Mouse (Mus musculus): ENCODE measurements around the gene Cst3. TPM values are rescaled to one million over a fixed set of nuclear protein-coding genes. Genes with fewer than 3 reads are reported as not detected.

The Cst3 gene
- 344 and 387 TPM in 2 replicates for polyA plus RNA-seq (2015; fragmentation: Nextera tagmentation; extraction: Ambion mirVana)

DNA sequence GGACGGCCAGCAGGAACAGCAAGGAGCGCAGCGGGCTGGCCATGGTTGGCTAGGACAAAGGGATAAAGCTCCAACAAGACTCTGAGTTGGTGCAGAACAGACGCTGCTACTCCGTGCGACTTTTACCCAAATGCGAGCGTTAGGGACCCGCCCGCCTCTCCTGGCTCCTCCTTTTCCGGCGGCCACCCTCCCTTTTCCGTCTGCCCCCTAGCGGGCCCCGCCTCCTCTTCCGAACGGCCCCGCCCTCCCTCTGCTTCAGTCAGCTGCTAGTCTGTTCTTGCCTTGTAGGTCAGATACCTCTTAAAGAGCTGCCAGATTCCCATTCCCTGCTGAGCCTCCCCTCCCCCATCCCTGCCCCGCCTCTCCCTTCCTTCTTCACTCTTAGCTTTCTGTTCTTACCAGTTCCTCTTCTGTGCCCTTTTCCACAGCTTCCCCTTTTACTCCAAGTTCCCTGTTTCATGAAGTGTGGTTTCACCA is at the start of gene Cst3:
Gene Cst3 (minus strand): TSS at position 358 of the 477 bp plus-strand sequence.
- peak within 1 kb of the TSS; percentile 90 for H3K9ac ChIP-seq
- 0% methylated on average over 19 of the region's 19 CpGs for WGBS
- ATAC-seq (ENCODE audit: insufficient number of reproducible peaks, insufficient read depth, low FRiP score, low TSS enrichment, low read depth) = peak; percentile 94

DNA sequence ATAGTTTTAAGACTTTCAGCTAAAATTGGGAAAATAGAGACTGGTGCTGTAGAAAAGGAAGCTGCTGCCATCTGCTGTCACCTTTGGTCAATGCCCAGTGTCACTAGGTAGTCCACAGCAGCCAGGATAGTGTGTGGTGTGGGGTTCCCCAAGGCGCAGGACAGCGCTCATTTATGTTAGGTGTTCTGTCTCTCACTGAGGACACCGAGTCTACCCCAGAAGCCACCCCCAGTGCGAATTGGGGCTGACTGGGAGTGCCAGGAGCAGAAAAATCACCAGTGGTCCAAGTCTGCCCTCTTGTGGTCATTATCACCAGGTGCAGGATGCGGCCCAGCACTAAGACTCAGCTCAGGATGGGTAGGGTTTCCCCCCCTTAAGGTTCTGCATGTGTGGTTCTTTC is 26.8 kb upstream of the Cst3 start:
- ATAC-seq (ENCODE audit: insufficient number of reproducible peaks, insufficient read depth, low FRiP score, low TSS enrichment, low read depth) = no peak
- Histone ChIP-seq H3K36me3 (no peaks in the 10 kb centered on the region), H3K4me1 (no peaks in the 10 kb centered on the region), H3K27me3 (no peaks in the 10 kb centered on the region), H3K4me3 (no peak overlapping the region), H3K9ac (no peak overlapping the region), H3K9me3 (no peaks in the 10 kb centered on the region), H3K27ac (no peak overlapping the region), H3K4me2 (no peak overlapping the region)
- WGBS = 14% methylated on average over 5 of the region's 5 CpGs

More for the DNA sequence above, at the start of gene Cst3:
- Histone ChIP-seq H3K4me3 (peak within 1 kb of the TSS; percentile 89), H3K27ac (peak within 1 kb of the TSS; percentile 92), H3K36me3 (peaks cover 25% of the 10 kb centered on the region), H3K4me1 (peaks cover 22% of the 10 kb centered on the region), H3K4me2 (peak within 1 kb of the TSS; percentile 82), H3K9me3 (no peaks in the 10 kb centered on the region), H3K27me3 (no peaks in the 10 kb centered on the region)

DNA sequence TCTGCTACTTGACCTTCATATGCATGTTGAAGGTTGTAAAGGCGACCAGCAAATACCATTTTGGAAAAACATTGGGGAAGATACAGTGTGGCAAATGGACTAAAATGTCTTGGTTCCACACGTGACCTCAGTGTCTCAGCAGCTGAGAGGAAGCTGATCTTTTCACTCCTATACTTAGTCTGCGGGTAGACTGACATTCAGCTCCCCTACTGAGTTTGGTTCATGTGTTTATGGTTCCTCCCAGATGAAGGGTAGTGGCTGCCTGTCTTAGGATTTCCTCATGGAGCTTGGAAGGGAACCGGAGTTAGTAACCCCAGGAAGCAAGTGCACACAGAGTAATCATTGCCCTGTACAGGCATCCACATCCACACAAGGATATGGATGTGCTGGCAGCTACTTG is 24.8 kb upstream of the Cst3 start:
- Histone ChIP-seq H3K4me2 (no peak overlapping the region), H3K27ac (no peak overlapping the region), H3K4me3 (no peak overlapping the region), H3K9ac (no peak overlapping the region), H3K4me1 (no peaks in the 10 kb centered on the region), H3K36me3 (no peaks in the 10 kb centered on the region), H3K9me3 (no peaks in the 10 kb centered on the region), H3K27me3 (no peaks in the 10 kb centered on the region)
- 69% methylated on average over 4 of the region's 4 CpGs for WGBS
- no peak for ATAC-seq (ENCODE audit: insufficient number of reproducible peaks, insufficient read depth, low FRiP score, low TSS enrichment, low read depth)

DNA sequence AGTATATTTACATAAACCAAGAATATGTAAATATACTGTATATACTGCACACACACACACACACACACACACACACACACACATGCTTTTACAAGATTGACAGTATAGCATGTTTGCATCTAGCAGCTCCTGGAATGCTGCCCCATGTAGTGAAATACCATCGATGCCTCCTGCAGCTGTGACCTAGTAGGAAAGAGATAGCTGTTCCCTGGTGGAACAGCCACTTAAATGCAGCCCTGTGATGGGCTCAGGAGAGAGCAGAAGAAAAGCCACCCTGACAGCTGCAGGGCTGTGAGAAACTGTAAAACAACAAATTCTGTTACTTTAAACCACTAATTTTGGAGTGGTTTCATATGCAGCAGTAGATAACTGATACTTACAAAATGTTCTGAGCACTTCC is 20.7 kb upstream of the Cst3 start:
- Histone ChIP-seq H3K36me3 (no peaks in the 10 kb centered on the region), H3K9ac (no peak overlapping the region), H3K4me1 (no peaks in the 10 kb centered on the region), H3K9me3 (no peaks in the 10 kb centered on the region), H3K27ac (no peak overlapping the region), H3K27me3 (no peaks in the 10 kb centered on the region), H3K4me3 (no peak overlapping the region), H3K4me2 (no peak overlapping the region)
- WGBS = 60% methylated on average over 1 of the region's 1 CpGs
- ATAC-seq (ENCODE audit: insufficient number of reproducible peaks, insufficient read depth, low FRiP score, low TSS enrichment, low read depth) = no peak

DNA sequence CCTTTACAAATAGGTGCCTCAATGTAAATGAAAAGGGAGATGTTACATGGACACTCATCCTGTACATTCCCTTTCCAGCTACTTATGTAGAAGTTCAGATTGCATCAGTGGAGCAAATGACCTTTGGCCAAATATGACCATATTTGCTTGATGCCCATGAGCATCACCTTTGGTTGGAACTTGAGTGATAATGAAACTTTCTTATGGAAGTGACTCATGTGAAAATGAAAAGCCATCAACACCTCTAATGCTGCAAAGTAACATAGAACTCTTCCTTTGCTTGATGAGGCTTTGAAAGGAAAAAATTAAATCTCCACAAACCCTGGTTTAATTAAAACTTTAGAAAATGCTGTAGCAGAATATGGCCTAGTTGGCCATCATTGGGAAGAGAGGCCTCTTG is 17.6 kb upstream of the Cst3 start:
- H3K36me3 ChIP-seq = no peaks in the 10 kb centered on the region

DNA sequence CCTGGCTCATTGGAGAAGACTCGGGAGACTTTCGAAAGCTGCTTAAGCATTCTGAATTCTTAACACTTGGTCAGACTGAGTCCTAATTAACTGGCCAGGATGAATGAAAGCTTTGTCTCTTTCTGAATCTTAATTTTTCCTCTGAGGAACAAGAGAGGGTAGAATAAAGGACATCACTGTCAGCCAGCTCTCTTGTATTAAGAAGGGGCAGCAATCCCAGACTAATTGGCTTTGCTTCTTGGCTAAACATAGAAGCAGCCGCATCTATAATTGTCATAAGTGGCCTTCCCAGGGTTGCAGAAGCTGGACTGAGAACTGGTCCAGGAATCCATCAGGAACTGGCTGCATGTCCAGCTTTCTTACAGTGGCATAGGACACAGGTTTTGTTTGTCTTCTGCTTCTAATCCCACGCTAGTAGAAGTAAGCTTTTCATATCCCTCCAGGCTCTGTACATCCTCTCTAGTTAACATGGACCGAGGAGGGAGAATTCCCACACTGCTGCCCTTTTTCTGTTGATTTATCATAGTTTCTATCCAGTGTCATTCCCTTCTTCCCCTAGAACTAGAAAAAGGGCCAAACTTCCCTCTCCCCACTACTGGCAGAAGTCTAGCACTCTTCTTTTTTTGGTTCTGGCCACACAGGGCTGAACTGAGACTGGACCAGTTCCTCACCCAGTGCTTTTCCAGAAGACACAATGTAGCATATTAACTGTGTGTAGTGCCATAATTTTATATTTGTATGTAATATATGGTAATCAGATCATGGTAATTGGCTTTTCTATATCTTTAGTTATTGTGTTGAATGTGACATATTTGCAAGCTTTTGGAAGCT is 14.7 kb upstream of the Cst3 start:
- no peaks in the 10 kb centered on the region for H3K9me3 ChIP-seq
- no peak overlapping the region for H3K4me2 ChIP-seq
- no peak for ATAC-seq (ENCODE audit: insufficient number of reproducible peaks, insufficient read depth, low FRiP score, low TSS enrichment, low read depth)
- H3K36me3 ChIP-seq = no peaks in the 10 kb centered on the region
- H3K9ac ChIP-seq = no peak overlapping the region
- WGBS = 21% methylated on average over 5 of the region's 5 CpGs
- no peak overlapping the region for H3K27ac ChIP-seq
- no peak overlapping the region for H3K4me3 ChIP-seq
- H3K27me3 ChIP-seq = no peaks in the 10 kb centered on the region
- no peaks in the 10 kb centered on the region for H3K4me1 ChIP-seq

More for the DNA sequence above, 17.6 kb upstream of the Cst3 start:
- H3K4me1 ChIP-seq = no peaks in the 10 kb centered on the region
- no peak overlapping the region for H3K9ac ChIP-seq
- ATAC-seq (ENCODE audit: insufficient number of reproducible peaks, insufficient read depth, low FRiP score, low TSS enrichment, low read depth) = no peak
- H3K27ac ChIP-seq = no peak overlapping the region
- no peak overlapping the region for H3K4me2 ChIP-seq
- no peak overlapping the region for H3K4me3 ChIP-seq
- H3K9me3 ChIP-seq = no peaks in the 10 kb centered on the region
- H3K27me3 ChIP-seq = no peaks in the 10 kb centered on the region

DNA sequence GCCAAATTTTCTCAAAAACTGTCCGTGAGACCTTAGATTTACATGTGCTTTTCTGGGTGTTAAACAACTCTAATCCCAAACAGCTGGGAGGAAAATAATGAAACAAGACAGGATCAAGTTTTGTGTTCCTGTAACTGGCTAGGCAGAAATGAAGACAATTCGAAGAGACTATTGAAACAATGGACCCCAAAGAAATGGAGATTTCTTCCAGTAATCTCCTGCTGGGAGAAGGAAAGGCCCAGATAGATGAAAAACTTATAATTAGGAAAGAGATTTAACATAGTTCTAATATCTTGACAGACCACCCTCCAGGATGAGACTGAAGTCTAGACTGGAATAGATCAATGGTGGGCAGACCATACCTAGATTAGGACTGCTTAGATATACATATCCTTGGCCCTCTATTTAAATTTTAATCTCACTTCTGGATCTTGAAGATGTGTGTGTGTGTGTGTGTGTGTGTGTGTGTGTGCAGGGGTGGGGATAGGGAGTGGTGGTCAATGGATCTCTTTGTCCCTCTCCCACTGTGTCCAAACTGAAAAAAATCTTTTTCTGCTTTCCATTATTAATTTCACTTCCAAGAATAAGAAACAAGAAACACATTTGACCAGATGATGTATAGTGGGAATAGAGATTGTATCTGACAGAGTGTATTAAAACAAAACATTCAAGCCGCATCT is 14.0 kb upstream of the Cst3 start:
- ATAC-seq (ENCODE audit: insufficient number of reproducible peaks, insufficient read depth, low FRiP score, low TSS enrichment, low read depth) = no peak
- Histone ChIP-seq H3K9me3 (no peaks in the 10 kb centered on the region), H3K4me1 (no peaks in the 10 kb centered on the region), H3K4me3 (no peak overlapping the region), H3K36me3 (no peaks in the 10 kb centered on the region), H3K27ac (no peak overlapping the region), H3K27me3 (no peaks in the 10 kb centered on the region), H3K4me2 (no peak overlapping the region), H3K9ac (no peak overlapping the region)
- 42% methylated on average over 3 of the region's 3 CpGs for WGBS

DNA sequence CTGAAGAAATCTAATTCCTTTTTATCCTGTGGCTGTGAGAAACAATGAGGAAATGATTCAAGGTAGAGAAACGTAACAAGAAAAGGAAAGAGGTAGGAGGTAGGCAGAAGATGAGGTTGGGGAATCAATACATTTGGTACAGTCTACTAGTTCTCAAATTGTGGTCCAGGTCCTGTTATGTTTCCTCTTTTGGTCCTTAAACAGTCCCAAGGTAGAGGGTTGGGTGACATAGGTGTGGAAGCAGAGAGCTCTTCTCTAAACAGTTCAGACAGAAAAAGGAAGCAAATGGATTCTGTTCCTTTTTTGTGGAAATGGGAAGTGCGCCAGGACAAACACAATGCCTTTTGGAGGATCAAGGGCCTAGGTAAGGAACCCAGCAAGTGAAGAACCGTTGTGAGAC is 13.4 kb upstream of the Cst3 start:
- Histone ChIP-seq H3K36me3 (no peaks in the 10 kb centered on the region), H3K4me3 (no peak overlapping the region), H3K4me1 (no peaks in the 10 kb centered on the region), H3K9me3 (no peaks in the 10 kb centered on the region), H3K27me3 (no peaks in the 10 kb centered on the region), H3K9ac (no peak overlapping the region), H3K27ac (no peak overlapping the region), H3K4me2 (no peak overlapping the region)
- 72% methylated on average over 3 of the region's 3 CpGs for WGBS
- no peak for ATAC-seq (ENCODE audit: insufficient number of reproducible peaks, insufficient read depth, low FRiP score, low TSS enrichment, low read depth)

DNA sequence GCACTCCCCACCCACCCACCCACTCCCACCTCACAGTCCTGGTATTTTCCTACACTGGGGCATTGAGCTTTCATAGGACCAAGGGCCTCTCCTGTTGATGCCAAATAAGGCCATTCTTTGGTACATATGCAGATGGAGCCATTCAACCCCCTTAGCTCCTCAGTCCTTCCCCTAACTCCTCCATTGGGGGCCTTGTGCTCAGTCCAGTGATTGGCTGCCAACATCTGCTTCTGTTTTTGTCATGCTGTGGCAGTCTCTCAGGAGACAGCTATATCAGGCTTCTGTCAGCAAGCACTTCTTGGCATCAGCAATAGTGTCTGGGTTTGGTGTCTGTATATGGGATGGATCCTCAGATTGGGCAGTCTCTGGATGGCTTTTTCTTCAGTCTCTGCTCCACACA is 9.2 kb upstream of the Cst3 start:
- no peaks in the 10 kb centered on the region for H3K9me3 ChIP-seq
- H3K4me1 ChIP-seq = no peaks in the 10 kb centered on the region
- H3K4me3 ChIP-seq = no peak overlapping the region
- no peak overlapping the region for H3K4me2 ChIP-seq
- no peak overlapping the region for H3K9ac ChIP-seq
- ATAC-seq (ENCODE audit: insufficient number of reproducible peaks, insufficient read depth, low FRiP score, low TSS enrichment, low read depth) = no peak
- no peaks in the 10 kb centered on the region for H3K27me3 ChIP-seq
- no peak overlapping the region for H3K27ac ChIP-seq
- no peaks in the 10 kb centered on the region for H3K36me3 ChIP-seq

DNA sequence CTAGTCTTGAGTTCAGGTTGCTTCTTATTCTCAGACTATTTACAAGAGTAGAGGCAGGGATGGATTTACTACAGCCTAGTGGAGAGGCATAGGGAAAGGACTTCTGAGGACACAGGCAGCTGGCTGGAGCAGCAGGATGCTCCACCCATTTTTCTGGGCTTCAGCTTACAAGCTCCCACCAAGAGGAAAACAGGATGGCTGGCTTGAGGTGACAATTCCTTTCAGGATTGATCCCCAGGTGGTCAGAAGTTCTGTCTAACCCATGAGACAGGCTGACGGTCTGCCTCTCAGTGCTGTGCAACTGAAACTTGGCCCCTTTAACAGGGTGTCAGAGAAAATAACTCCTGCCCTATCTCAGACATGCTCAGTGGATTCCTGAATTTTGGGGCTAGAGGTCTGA is 3.7 kb upstream of the Cst3 start:
- WGBS = 66% methylated on average over 1 of the region's 1 CpGs
- Histone ChIP-seq H3K4me2 (no peak overlapping the region), H3K27me3 (no peaks in the 10 kb centered on the region), H3K4me1 (peaks cover 3% of the 10 kb centered on the region), H3K9me3 (no peaks in the 10 kb centered on the region), H3K27ac (no peak overlapping the region), H3K9ac (no peak overlapping the region), H3K4me3 (no peak overlapping the region), H3K36me3 (no peaks in the 10 kb centered on the region)
- no peak for ATAC-seq (ENCODE audit: insufficient number of reproducible peaks, insufficient read depth, low FRiP score, low TSS enrichment, low read depth)

DNA sequence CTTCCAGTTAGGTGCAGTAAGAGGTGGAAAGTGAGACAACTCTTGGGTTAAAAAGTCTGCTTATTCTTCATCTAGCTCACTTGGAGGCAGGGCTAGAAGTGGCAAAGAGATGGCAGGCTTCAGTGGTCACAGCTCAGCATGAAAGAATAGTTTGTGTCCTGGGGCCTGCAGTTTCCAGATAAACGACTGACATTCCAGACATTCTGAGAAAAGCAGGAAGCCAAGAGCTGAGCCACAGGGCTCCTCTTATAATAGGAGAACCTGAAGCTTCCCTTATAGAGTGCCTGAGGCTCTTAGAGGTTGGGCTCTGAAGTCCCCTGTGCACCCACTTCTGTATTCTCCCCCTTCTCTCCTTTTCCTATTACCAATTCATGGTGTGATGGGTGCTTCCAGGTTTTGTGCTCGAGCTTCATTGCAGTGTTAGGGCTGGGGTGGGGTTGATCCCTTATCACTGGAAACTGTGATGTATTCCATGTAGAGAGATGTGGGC is 3.2 kb upstream of the Cst3 start:
- Histone ChIP-seq H3K4me1 (peaks cover 8% of the 10 kb centered on the region), H3K4me2 (no peak overlapping the region), H3K36me3 (no peaks in the 10 kb centered on the region), H3K27me3 (no peaks in the 10 kb centered on the region), H3K4me3 (no peak overlapping the region), H3K9me3 (no peaks in the 10 kb centered on the region), H3K27ac (no peak overlapping the region), H3K9ac (no peak overlapping the region)
- no peak for ATAC-seq (ENCODE audit: insufficient number of reproducible peaks, insufficient read depth, low FRiP score, low TSS enrichment, low read depth)
- 5% methylated on average over 2 of the region's 2 CpGs for WGBS

All from embryonic facial prominence, embryonic 13.5 days (tissue).